Mouse (Mus musculus): Measurements from ENCODE around the gene Ip6k2. TPM values are rescaled to one million over a fixed set of nuclear protein-coding genes. Genes with fewer than 3 reads are reported as not detected.
A peak's percentile ranks its signal among the peaks of the same experiment; 100 is the strongest.

Ip6k2 gene
- polyA plus RNA-seq, 1 experiment, result 145 TPM

GRCm38 (mm10) chr9:108795281-108795680, 11.7 kb downstream of the Ip6k2 start:
- Histone ChIP-seq H3K4me3 (ENCODE audit: insufficient read depth, low read length) (no peak overlapping the region), H3K27ac (ENCODE audit: insufficient read depth, low read length) (no peak overlapping the region), H3K4me1 (ENCODE audit: control insufficient read depth, insufficient read depth, low read length) (peaks cover 22% of the 10 kb centered on the region)
- TF ChIP-seq CTCF (IDR thresholded peaks at IDR 0.05; ENCODE audit: extremely low read depth, insufficient read depth, low read length), result no peak
- no peak for TF ChIP-seq POLR2A (IDR thresholded peaks at IDR 0.05; ENCODE audit: extremely low read depth, insufficient read depth, low read length)

DNA sequence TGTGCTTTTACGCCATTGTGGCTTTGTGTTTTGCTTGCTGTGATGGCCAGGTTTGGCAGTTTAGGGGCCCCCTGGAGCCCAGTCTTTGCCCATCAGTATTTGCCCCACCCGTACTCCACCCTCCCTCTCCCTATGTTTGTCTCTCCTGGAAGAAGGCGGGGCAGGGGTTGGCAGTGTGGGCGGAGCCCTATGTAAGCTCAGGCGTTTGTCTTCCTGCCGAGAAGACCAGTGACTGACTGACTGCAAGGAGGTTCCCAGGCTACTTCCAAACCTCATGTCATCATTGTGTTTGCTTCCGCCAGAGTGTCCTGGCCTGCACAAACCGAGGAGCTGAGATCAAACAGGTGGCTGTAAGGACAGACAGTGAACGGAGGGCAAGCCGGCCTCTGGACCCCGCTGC, 12.2 kb downstream of the Ip6k2 start:
- peaks cover 22% of the 10 kb centered on the region for H3K4me1 ChIP-seq (ENCODE audit: control insufficient read depth, insufficient read depth, low read length)
- H3K4me3 ChIP-seq (ENCODE audit: insufficient read depth, low read length), result 0 out of 2 replicates have a peak overlapping the region, but pooled peaks have one; percentile 7
- TF ChIP-seq POLR2A (IDR thresholded peaks at IDR 0.05; ENCODE audit: extremely low read depth, insufficient read depth, low read length) (no peak), CTCF (IDR thresholded peaks at IDR 0.05; ENCODE audit: extremely low read depth, insufficient read depth, low read length) (no peak)
- peak overlapping the region; percentile 54; the same call in 1 of the 2 replicates for H3K27ac ChIP-seq (ENCODE audit: insufficient read depth, low read length)

DNA sequence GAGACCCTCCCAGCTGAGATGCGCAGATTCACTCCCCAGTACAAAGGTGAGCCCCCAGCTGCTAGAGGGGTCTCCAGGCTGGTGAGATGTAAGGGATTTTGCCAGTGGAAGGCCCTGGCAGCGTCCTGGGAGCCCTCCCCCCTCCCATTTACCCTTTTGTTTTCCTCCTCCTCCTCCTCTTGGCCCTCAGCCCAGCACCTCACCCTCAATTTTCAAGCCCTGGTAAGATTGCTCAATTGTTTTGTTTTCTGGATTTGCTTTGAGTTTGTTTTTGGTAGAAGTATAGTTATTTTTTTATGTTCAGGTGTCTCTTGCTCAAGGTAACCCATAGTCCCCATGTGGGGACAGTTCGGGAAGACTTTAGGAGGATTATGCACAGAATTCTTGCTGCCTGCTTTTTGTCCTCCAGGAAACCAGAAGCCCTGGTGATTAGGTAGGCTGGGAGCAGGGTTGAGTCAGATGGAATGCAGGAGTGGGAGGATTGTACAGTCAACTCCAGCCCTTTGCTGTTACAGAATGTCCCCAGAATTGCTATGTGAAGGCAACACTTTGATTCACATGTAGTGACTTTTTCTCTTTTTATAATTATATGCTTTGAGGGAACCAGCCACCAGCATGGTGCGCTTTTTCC, 12.9 kb downstream of the Ip6k2 start:
- Histone ChIP-seq H3K27ac (ENCODE audit: insufficient read depth, low read length) (peak overlapping the region; percentile 54), H3K4me3 (ENCODE audit: insufficient read depth, low read length) (0 out of 2 replicates have a peak overlapping the region, but pooled peaks have one; percentile 7), H3K4me1 (ENCODE audit: control insufficient read depth, insufficient read depth, low read length) (peaks cover 20% of the 10 kb centered on the region)

DNA sequence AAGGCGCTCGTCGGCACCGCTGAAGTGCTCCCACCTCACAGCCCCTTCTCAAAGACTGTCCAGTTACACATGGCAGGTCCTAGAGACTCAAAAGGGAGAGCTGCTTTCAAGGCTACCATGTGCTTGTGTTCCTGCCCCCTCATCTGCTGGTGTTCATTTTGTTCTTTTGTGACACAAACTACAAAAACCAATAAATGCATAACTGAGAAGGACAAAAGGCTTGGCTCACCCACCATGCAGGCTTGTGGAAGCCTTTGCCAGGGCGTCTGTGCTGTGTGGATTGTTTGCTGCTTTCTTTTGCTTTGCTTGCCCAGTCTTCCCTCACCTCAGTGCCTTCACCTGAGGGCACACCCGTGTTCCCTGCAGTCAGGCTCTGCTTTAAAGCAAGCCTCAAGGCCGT, 13.9 kb downstream of the Ip6k2 start:
- Histone ChIP-seq H3K4me1 (ENCODE audit: control insufficient read depth, insufficient read depth, low read length) (peaks cover 17% of the 10 kb centered on the region), H3K4me3 (ENCODE audit: insufficient read depth, low read length) (no peak overlapping the region), H3K27ac (ENCODE audit: insufficient read depth, low read length) (no peak overlapping the region)
- TF ChIP-seq POLR2A (IDR thresholded peaks at IDR 0.05; ENCODE audit: extremely low read depth, insufficient read depth, low read length) (no peak), CTCF (IDR thresholded peaks at IDR 0.05; ENCODE audit: extremely low read depth, insufficient read depth, low read length) (no peak)

More for the DNA sequence above, 12.9 kb downstream of the Ip6k2 start:
- TF ChIP-seq POLR2A (IDR thresholded peaks at IDR 0.05; ENCODE audit: extremely low read depth, insufficient read depth, low read length), result no peak
- no peak for TF ChIP-seq CTCF (IDR thresholded peaks at IDR 0.05; ENCODE audit: extremely low read depth, insufficient read depth, low read length)

GRCm38 (mm10) chr9:108798508-108799075, 15.0 kb downstream of the Ip6k2 start:
- Histone ChIP-seq H3K27ac (ENCODE audit: insufficient read depth, low read length) (no peak overlapping the region), H3K4me1 (ENCODE audit: control insufficient read depth, insufficient read depth, low read length) (peaks cover 13% of the 10 kb centered on the region), H3K4me3 (ENCODE audit: insufficient read depth, low read length) (no peak overlapping the region)
- TF ChIP-seq POLR2A (IDR thresholded peaks at IDR 0.05; ENCODE audit: extremely low read depth, insufficient read depth, low read length) (no peak), CTCF (IDR thresholded peaks at IDR 0.05; ENCODE audit: extremely low read depth, insufficient read depth, low read length) (no peak)

DNA sequence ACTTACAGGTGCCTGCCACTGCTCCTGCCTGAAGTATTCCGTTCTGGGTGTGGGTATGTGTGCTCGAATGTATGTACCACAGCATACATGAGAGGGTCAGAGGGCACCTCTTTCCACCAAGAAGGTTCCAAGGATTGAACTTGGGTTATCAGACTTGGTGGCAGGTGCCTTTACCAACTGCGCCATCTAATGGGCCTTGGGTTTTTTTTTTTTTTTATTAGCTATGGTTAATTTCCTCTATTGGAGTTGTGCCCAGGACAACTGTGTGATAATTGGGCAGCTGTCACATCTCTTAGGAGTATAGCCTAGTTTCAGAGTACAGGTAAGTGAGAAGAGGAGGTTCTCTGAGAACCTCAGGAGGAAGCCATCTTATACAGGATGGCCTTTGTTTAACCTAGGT, 16.0 kb downstream of the Ip6k2 start:
- Histone ChIP-seq H3K4me3 (ENCODE audit: insufficient read depth, low read length) (no peak overlapping the region), H3K27ac (ENCODE audit: insufficient read depth, low read length) (0 out of 2 replicates have a peak overlapping the region, but pooled peaks have one; percentile 14), H3K4me1 (ENCODE audit: control insufficient read depth, insufficient read depth, low read length) (peaks cover 12% of the 10 kb centered on the region)
- TF ChIP-seq POLR2A (IDR thresholded peaks at IDR 0.05; ENCODE audit: extremely low read depth, insufficient read depth, low read length) (no peak), CTCF (IDR thresholded peaks at IDR 0.05; ENCODE audit: extremely low read depth, insufficient read depth, low read length) (no peak)

DNA sequence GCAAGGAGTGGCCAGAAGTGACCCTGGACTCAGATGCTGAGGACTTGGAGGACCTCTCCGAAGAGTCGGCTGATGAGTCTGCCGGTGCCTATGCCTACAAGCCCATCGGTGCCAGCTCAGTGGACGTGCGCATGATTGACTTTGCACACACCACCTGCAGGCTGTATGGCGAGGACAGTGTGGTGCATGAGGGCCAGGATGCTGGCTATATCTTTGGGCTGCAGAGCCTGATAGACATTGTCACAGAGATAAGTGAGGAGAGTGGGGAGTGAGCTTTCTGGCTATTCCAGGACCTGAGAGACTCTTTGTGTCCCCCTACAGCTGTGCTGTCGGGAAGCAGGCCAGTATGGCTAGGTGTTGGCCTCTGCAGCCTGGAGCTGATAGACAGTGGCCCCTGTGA, 22.2 kb downstream of the Ip6k2 start:
- TF ChIP-seq CTCF (IDR thresholded peaks at IDR 0.05; ENCODE audit: extremely low read depth, insufficient read depth, low read length) (no peak), POLR2A (IDR thresholded peaks at IDR 0.05; ENCODE audit: extremely low read depth, insufficient read depth, low read length) (no peak)

DNA sequence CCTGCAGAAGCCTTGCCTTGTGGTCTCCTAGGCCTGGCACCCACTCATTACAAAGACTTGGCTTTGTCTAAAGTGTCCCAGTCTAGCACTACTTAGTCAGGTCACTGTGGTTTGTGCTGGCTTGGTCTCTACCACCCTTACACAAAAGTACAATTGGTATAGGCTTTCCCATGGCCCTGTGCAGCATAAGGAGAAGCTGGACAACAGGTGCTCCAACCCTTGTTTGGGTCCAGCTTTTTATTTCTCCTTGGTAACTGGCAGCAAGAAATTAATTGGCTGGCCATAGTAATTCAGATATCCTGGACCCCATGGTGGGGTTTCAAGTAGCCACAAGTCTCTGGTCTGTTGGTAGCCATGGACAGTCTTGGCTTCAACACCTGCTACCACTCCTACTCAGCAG, 22.8 kb downstream of the Ip6k2 start:
- H3K4me1 ChIP-seq (ENCODE audit: control insufficient read depth, insufficient read depth, low read length), result peaks cover 5% of the 10 kb centered on the region; the same call in 1 of the 2 replicates
- TF ChIP-seq POLR2A (IDR thresholded peaks at IDR 0.05; ENCODE audit: extremely low read depth, insufficient read depth, low read length), result no peak
- TF ChIP-seq CTCF (IDR thresholded peaks at IDR 0.05; ENCODE audit: extremely low read depth, insufficient read depth, low read length), result no peak
- H3K27ac ChIP-seq (ENCODE audit: insufficient read depth, low read length), result no peak overlapping the region
- no peak overlapping the region for H3K4me3 ChIP-seq (ENCODE audit: insufficient read depth, low read length)

More for the DNA sequence above, 22.2 kb downstream of the Ip6k2 start:
- H3K4me3 ChIP-seq (ENCODE audit: insufficient read depth, low read length), result no peak overlapping the region
- no peak overlapping the region for H3K27ac ChIP-seq (ENCODE audit: insufficient read depth, low read length)
- H3K4me1 ChIP-seq (ENCODE audit: control insufficient read depth, insufficient read depth, low read length), result peaks cover 5% of the 10 kb centered on the region; the same call in 1 of the 2 replicates

GRCm38 (mm10) chr9:108806831-108807230, 23.2 kb downstream of the Ip6k2 start:
- H3K27ac ChIP-seq (ENCODE audit: insufficient read depth, low read length), result no peak overlapping the region
- no peak overlapping the region for H3K4me3 ChIP-seq (ENCODE audit: insufficient read depth, low read length)
- H3K4me1 ChIP-seq (ENCODE audit: control insufficient read depth, insufficient read depth, low read length), result 0 out of 2 replicates have a peak, but pooled peaks cover 3% of the 10 kb centered on the region
- TF ChIP-seq CTCF (IDR thresholded peaks at IDR 0.05; ENCODE audit: extremely low read depth, insufficient read depth, low read length), result no peak
- TF ChIP-seq POLR2A (IDR thresholded peaks at IDR 0.05; ENCODE audit: extremely low read depth, insufficient read depth, low read length), result no peak

DNA sequence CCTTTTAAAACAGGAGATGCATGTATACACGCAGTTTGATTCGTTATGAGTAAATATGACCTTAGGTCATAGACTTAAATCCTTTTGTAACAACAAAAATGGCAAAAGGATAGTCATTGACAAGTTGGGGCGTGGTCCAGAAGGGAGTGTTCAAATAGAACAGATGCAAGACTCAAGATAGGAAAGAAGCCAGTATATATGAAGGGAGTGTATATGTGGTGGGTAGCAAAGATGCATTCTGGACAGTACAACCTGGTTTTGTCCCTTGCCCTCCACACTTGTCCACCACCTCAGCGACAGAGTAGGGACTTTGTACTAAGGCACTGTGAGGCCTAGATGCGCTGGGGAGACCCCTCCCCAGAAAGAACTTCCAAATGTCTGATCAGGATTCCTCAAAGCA, 24.1 kb downstream of the Ip6k2 start:
- H3K4me3 ChIP-seq (ENCODE audit: insufficient read depth, low read length), result no peak overlapping the region
- H3K4me1 ChIP-seq (ENCODE audit: control insufficient read depth, insufficient read depth, low read length), result 0 out of 2 replicates have a peak, but pooled peaks cover 3% of the 10 kb centered on the region
- TF ChIP-seq CTCF (IDR thresholded peaks at IDR 0.05; ENCODE audit: extremely low read depth, insufficient read depth, low read length) (no peak), POLR2A (IDR thresholded peaks at IDR 0.05; ENCODE audit: extremely low read depth, insufficient read depth, low read length) (no peak)
- no peak overlapping the region for H3K27ac ChIP-seq (ENCODE audit: insufficient read depth, low read length)

All from cortical plate, adult 2 months (tissue).